Mouse (Mus musculus) cerebellum, postnatal 36 days (tissue): ENCODE data around the gene Slc30a4.

ENCODE experiments used
- DNase-seq, 2 experiments: peaks; one replicate each; pipeline ENCODE4 v3.0.0; 2021 to 2022; ENCODE audit warnings: mixed read lengths in 2 of 2

The Slc30a4 gene

DNA sequence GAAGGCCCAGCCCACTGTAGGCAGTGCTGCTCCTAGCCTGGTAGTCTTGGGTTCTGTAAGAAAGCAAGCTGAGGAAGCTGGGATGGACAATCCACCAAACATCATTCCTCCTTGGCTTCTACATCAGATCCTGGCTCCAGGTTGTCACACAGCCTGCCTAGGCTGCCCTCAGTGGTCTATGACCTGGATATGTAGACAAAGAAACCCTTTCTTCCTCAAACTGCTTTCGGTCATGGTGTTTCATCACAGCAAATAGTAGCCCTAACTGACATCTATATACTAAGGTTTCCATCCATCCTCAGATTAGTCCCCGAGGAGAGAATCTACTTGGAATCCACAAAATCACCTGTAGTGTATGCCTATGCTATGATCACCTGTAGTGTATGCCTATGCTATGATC is 27.3 kb downstream of the Slc30a4 start:
- no peak for DNase-seq

DNA sequence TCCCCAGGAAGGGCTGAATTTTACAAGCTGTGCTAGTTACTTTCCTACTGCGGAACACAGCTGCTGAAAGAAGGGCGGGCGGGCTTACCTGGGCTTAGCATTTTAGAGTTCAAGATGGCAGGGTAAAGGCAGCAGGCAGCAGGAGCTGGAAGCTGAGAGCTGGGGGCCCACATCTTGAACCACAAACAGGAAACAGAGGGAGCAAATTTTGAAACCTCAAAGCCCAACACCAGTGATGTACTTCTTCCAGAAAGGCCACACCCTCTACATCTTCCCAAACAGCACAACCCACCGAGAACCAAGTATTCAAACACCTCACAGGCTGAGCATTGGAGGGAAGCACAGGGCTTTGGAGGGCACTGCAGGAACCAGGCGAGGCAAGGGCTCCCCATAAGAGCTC is 29.6 kb downstream of the Slc30a4 start:
- DNase-seq = no peak

DNA sequence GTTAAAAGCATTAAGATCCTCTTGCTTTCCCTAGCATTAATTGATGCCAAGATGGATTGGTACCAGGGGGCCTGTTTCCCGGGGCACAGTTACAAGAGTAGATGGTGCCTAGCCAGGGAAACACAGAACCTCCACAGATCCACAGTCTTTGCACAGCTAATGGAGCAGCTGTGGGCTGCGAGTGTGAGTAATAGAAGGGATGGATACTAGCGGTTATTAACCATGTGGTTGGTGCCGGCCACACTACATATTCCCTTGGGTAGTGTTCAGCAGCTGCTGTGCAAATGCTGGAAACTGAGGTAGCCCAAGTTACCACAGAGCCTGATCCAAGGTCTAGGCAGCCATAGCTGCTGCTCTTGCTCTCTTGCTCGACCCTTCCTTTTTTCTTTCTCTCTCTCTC is 30.7 kb downstream of the Slc30a4 start:
- no peak for DNase-seq

DNA sequence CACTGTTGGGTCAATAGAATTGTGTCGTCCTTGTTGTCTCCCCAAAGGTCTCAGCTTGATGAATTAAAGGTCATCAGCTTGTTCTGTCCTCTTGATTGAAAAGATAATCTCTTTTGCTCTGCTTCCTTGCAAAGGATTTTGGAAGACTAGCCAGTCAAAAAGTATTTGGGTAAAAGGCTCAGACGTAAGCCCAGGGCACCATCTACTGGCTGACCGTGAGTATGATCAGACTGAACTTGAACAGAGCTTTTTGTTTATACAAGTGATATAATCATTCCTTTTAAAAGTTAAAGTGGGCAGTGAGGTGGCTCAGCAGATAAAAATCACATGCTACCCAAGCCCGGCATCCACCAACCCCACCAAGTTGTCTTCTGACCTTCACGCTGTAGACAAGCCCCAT is 34.6 kb downstream of the Slc30a4 start:
- DNase-seq = peak; percentile 8 to 19

DNA sequence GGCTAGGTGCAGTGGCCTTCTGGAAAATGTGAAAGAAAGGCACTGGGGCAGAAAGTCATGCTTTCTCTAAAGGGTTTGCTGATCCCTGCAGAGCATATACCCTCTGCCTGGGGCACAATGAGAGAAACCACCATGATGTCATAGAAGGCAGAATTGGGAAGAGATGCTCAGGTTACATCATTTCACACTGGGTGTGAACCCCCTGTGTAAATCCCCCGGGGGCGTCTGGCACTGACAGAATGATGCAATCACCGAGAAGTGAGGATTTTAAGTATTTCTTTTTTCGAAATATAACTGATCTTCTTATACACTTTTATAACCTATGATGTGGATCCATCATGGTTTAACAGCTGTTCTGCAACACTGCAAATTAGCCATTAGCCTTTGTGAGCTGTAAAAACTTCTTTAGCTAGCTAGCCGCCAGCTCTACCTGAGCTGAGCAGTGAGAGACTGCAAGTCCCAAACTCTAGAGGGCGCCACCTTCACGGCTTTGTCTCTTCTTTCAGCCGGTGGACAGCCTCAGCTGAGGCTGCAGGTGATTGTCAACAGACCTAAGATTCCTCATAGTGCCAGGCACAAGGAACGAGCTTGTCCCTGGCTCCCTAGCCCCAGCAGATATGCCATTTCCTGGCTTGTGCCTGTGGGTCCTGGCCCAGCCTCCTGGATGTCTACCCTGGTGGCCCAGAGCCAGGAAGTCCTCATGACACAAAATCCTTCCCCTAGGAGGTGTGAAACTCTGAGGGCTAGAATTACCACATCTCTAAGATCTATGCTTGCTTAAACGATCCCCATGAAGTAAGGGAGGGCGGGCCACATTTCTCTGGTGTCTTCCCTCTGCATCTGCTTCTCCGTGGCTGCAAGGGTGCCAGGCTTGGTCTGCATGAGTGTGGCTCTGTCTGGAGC is 36.2 kb downstream of the Slc30a4 start:
- peak; percentile 42 to 47 for DNase-seq

DNA sequence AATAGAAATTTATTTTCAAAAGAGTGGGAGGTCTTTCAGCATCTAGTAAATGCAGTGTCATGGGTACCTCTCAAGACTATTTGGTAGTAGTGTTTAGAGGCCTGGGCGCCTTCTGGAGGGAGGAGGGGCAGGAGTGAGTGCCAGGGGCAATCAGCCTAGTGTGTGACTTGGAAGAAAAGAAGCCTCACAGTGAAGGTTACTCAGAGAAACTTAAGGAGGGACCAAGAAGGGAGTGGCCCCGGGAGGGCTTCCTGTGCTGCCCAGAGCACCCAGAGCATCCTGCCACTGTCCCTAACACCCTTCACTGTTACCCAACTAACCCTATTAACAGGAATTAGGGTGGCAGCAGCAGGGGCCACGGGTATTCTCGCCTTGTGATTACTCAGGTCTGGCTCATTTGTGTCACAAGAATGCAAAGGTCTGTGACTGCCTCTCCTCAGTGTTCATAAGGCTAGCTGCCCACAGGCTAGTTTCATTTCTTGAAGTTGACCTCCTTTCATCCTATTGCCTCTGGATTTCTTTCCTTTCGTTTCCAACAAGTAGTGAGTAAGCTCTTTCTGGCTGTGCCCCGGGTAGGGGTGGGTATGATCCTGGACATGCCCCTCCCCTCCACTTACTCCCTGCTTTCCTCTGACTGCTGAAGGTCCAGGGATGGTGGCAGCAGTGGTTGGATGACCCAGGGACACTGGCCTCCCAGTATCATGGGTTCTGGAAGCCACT is 37.0 kb downstream of the Slc30a4 start:
- DNase-seq = no peak

DNA sequence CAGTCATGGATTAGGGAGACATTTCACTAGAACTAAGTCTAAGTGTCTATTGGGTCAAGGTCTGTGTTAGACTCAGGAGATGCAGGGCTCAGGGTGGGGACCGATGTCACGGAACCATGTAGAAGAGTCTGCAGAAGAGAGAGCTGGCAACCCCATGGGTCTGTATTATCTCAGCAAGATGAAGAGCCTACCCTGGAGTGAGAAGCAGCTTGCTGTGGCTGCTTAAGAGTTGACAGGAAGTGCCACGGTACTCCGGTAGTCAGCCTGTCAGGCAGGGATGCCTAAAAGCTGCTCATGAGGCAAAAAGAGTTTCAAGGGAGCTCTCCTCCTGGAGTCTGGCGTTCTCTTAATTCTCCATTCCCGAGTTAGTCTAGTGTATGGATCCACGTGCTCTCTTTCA is 42.6 kb downstream of the Slc30a4 start:
- DNase-seq = no peak

DNA sequence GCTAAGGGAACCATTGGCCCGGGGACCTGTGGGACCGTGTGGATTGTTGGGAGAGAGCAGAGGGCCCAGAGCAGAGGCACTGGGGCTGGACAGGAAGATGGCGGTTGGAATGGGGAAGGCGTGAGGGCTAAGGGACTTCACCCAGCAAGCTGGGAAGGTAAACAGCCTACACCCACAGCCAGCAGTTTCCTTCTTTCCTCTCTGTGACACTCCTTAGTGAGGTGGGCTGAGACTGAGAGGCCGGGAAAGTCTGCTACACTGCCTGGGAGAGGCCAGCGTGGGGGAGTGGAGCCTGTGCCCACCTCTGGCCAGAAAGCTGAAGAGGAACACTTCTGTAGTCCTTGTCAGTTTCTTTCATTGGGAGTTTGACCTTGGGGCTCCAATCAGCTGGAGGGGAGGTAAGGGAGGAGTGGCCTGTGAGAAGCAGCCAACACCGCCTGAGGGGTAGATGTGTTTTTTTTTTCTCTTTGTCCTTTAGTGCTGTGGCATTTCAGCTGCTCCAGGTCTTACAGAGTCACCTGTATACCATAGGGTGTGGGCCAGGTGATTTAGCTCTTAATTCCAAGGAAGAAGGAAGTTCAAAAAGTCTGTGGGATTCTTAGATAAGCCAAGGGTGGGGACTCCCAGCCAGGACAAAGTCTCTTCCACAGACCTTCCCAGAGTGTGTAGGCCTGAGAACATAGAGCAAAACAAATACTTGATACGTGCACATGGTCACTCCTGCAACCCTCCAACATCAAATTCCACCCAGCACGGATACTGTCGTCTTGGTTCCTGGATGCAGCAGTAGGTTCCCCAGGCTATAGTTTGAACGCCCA is 44.5 kb downstream of the Slc30a4 start:
- DNase-seq = no peak

DNA sequence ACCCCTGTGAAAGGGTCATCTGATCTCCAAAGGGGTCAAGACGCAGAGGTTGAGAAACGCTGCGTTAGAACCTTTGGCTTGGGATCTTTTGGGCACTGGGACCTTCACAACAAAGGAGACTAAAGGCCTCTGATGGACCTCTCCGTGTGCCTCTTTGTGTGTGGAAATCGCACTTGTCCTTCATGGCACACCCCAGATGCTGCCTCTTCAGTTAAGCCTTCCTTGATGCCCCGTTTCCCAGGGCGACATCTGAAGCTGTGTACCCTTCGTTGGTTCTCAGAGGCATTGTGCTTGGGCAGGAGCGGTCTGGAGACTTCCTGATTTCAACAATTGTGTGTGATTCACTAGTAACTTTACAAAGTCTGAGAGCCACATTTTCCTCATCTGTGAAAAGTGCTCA is 45.7 kb downstream of the Slc30a4 start:
- no peak for DNase-seq

- no peak for DNase-seq
Measured at GRCm38 (mm10) chr2:122656052-122656451, 46.4 kb downstream of the Slc30a4 start.

DNA sequence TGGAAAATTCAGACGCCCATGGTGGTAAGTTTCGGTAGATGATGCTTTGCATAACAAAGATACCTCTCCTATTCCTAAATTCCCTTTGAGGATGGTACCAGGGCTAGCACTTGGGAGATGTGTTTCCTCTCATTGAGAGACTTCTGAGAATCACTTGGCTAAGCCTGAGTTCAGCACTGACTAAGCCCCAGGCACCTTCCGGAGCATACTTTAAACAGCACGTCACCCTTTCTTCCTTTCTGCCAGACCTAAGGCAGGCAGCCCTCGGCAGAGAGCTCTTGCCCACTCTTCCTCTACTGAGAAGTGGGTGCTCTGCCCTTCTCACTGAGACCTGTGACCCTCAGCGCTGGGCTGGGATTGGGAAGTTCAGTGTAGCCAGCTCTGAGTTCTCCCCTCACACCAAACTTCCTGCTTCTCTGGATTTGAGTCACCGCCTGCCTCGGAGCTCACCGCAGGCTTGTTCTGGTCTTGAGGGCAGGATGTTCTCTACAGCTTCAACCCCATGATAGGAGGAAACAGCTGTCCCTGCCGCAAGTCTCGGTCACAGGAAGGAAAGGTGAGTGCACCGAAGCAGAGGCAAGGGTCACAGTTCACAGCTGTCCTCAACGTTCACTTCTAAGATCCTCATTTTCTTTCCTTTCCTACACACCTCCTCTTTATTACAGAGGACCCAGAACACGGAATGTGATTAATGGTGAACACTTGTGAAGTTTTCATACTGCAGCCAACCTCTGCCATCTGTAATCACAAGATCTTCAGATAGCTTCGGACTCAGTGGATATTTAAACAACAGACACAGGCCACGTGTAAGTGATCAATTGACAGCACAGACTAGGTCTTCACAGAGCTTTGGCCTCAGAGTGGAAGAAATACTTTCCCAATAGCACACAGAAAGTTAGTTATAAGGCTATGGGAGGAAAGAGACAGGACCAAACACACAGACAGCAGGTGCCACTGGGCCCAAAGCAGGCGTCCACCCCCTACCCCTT is 50.1 kb downstream of the Slc30a4 start:
- no peak for DNase-seq

DNA sequence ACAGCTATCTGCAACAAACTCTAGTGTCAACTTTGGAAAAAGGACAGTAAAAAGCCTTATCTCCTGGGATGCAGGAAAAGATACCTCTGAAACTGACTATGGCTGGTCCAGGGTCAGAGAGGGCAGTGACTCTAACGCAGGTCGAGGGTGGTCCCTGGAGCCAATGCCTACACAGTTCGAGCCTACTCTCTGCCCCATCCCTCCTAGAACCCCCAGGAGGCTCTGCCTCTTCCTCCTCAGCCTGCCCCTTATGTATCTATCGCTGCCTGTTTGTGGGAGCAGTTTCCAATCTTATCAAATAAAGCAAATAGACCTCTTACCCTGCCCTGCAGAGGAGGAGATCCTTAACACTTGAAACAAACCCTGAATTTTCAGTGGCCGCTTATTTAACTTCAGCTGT is 63.8 kb downstream of the Slc30a4 start:
- DNase-seq = no peak

- no peak for DNase-seq
Measured at GRCm38 (mm10) chr2:122638029-122638428, 64.4 kb downstream of the Slc30a4 start.

DNA sequence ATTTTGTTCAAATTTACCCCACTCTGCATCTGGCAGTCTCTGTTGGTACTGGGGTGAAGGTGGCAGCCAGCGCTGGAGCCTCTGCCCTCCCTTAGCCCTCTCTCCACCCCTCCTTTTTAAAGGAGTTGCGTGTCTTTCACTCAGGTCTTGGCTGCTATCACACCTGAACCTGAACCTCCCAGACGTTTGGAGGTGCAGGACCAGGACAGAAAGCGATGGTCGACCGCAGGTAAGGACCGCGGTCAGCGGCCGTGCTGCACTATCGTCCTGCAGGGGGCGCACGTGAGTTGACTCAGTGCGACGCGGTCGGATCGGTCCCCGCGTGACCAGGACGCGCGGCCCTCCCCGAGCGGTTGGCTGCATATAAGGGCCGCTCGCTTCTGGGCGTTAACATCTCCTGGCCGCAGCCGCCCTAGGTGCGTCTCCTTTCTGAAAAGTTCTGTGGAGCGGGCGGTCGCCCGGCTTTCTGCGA is 64.9 kb downstream of the Slc30a4 start:
- peak; percentile 79 to 82 for DNase-seq

DNA sequence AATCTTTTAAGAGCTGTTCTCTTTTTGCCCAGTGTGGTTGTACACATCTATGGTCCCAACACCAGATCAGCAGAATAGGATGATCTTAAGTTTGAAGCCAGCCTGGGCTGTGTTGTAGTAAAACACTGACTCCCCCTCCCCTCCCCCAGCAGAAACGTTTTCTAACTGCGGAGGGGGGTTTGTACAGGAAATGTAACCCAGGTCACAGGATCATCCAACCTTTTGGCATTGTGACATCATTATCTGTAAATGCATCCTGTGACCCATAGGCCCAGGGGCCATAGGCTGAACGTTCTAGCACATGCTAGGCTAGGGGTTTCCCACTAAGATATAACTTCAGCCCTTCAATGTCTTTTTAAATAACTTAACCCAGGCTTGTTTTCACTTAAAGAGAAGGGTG is 65.8 kb downstream of the Slc30a4 start, which contains the start of gene AA467197:
TSS of gene AA467197 (plus strand) at position 301 of the 400 bp plus-strand sequence.
- no peak for DNase-seq
